Mouse (Mus musculus): Measurements from ENCODE around the gene Cfc1.
A peak's percentile ranks its signal among the peaks of the same experiment; 100 is the strongest.
"Not testable (repeated sequence)": the region's sequence is repeated elsewhere in the genome, so short reads cannot be mapped to it uniquely, and the experiment has no call there.

Gene Cfc1

DNA sequence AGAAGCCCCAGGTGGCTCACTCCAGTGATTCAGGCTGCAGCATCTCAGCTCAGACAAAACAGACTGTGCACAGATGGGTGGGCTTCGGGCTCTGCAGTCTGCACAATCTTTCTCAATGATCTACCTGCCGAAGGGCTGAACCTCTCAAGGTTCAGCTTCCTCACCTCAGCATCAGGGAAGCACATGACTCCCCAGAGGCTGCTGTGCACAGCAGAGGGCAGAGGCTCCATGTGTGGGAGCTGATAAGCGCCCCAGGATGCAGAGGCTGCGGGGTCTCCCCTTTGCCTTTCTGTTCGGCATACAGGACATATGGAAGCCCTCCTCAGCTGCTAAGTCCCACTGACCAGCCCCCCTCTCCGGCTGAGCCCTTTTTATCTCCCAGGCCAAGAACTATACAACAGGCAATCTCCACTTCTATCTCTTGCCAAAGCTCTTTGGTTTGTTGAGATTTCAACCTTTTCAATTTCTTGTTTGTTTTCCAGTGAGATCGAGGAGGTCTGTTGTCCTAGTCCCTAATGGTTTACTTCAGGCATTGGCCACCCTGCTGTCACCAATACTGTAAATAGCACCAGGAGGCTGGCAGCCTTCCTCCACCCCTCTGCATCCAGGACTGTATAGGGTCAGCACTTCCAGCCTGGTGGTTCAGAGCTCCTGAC lies at the start of gene Cfc1:
Gene Cfc1 (plus strand): TSS at position 606 of the 656 bp plus-strand sequence.
- not testable (repeated sequence) for DNase-seq

DNA sequence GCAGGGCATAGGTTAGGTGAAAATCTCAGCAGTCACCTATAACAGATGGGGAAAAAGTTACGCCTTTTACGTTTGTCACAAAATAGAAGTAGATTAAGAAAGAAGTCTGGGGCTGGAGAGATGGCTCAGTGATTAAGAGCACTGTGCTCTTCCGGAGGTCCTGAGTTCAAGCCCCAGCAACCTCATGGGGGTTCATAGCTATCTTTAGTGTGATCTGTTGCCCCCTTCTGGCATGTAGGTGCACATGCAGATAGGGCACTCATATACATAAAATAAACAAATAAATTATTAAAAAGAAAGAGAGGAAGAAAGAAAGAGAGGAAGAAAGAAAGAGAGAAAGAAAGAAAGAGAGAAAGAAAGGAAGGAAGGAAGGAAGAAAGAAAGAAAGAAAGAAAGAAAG lies 48.1 kb upstream of the Cfc1 start:
- DNase-seq = no peak

DNA sequence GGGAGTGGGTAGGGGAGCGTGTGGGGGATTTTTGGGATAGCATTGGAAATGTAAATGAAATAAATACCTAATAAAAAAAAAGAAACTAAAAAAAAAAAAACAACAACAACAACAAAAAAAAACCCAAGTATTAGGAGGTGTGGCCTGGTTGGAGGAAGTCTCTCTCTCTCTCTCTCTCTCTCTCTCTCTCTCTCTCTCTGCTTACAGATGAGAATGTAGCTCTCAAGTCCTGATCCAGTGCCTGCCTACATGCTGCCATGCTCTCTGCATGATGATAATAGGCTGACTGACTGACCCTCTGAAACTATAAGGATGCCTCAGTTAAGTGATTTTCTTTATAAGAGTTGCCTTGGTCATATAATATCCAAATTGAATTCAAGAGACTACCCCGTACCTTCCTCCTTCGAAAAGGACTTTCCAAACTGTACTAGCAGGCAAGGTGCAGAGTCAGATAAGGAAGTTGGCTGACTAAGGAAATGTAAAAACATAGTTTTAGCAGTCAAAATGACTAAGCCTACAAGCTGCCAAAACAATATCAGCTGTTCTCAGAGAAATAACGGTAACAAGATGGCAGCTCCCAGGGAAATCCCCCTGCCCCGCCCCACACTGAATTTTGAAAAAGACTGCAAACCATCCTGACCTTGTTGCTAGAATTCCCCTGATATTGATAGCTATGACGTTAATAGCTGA lies 45.5 kb upstream of the Cfc1 start:
- DNase-seq = no peak

DNA sequence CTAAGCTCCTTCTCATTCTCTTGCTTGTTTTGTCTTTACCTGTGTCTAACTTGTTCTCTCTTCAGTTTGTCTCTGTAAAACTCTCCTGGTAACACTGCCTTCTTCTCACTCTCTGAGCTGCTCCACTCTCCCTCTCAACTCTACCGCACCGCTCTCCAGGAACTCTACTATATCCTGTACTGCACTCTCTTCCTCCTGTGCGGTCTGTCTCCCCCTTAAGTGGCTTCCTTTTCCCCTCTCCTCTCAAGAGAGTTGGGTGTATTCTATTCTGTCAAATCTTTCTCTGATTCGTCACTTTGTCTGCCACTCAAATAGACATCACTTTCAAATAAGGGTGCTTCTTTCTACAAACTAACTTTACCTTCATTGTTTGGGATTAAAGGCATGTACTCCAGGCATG lies 44.0 kb upstream of the Cfc1 start:
- no peak for DNase-seq

DNA sequence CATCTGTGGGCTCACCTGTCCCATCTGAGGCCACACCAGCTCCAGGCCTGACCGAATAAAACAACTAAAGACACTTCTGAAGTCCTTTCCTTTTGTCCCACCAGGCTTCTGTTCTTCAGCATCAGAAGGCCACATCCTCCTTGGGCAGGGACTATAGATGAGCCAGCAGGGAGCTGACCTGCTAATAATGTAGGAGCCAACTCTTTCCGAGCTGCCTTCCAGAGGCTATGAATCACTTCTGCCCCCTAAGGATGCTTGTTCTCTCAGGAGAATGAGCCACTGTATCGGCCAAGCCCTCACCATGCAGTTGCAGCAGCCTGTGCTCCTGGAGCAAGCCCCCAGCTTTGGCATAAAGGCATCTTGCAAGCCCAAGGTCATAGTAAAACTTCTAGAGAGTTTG lies 32.5 kb upstream of the Cfc1 start:
- no peak for DNase-seq

DNA sequence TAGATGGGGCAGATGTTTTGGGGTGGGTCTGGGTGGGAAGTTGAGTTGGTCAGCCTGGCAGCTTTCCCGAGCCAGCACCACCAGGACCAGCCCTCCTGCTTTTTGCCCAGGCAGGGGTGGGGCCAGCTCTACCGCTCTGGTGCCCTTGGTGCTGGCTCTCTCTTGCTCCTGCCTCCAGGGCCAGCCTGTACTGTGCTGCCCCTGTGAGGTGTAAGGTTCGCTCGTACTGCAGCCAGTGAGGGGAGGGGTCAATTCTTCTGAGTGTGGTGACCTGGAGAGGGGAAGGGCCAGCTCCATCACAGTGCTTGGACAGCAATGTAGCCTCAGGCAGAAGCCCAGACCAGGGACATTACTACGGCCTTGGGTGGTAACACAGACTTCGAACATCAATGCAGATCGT lies 30.1 kb upstream of the Cfc1 start:
- DNase-seq = no peak

DNA sequence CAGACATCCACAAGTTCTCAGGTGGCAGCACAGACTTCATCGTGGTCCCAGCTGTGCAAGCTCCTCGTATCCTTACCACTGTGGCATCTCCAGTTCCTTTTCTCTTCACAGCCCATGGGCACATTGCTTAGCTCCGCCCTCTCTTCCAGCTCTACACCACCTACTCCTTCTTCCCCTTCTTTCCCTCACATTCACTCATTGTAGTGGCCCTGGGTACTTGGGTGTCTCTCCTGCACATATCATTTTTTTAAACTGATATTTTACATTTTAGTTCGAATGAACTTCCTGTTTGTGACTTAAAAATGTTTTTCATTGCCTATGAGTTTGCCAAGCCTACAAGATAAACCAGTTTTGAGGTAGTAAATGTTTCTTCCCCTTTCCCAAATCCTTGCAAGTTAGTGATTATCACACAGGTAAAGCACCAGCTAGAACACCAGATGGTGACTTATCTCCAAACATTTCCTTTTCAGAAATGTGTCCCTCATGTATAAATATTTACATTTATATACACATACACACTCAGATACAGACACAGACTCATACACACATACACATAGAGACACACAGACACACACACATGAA lies 29.4 kb upstream of the Cfc1 start:
- no peak for DNase-seq

DNA sequence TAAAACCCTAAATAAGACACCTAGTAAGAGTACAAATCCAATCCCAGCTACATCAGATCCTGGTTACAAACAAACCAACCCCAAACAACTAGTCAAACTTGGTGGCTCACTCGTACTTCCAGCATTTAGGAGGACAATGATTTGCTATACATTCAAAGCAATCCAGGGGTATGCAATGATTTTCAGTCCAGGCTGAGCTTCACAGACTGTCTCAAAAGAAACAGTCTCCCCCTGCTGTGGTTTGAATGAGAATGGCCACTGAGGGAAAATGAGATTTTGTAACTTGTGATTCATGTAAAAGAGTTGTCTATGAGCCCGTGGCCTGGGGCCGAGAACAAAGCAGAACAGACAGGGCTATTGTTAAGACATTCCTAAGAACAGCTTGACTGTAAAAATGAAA lies 27.5 kb upstream of the Cfc1 start:
- DNase-seq = no peak

DNA sequence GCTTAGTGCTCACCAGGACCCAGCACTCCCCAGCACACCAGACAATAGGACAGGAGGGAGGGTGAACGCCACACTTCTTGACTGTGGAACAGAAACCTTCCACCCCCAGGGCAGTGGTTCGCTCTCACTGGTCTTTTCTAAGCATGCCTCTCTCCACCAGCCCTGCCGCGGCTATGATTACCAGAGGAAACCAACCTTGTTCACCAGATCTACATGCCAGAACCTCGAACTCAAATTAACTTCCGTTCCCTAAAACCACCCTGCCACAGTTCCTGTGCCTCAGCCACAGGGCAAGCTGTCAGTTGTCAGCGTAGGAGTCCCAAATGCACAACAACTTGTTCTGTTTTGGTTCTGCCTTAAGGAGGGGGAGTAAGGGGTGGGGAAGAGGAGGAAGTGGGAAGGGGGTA lies 24.9 kb upstream of the Cfc1 start:
- no peak for DNase-seq

DNA sequence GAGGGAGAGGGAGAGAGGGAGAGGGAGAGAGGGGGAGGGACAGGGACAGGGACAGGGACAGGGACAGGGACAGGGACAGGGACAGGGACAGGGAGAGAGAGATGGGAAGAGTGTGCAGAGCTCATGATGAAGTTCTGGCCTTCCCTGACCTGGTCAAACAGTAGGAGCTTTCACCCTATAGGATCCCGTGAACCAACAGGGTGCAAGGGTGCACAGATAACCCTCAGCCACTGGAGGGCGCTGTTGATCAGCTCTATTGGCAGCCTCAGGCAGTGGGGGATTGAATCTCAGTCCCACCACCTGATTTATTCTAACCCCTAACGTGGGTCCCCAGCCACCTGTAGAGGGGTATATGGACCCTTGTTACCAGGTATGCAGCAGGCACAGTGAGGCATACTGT lies 24.4 kb upstream of the Cfc1 start:
- peak; percentile 82 for DNase-seq

DNA sequence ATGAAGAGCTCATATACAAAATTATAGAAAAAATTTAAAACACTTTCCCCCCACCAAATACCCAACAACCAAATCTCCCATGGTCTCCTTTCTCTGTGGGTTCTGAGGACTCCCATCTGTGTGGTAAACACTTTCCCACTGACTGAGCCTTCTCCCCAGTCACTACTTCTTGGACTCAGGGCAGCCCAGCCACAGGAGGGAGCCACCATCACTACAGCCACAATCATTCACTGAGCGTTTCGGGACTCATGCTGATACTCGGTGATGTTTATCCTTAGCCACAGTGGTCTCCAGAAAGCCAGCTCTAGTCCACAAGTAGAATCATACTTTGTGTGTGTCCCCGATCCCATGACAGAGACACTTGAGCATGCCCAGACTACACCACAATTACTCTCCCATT lies 22.4 kb upstream of the Cfc1 start:
- DNase-seq = no peak

DNA sequence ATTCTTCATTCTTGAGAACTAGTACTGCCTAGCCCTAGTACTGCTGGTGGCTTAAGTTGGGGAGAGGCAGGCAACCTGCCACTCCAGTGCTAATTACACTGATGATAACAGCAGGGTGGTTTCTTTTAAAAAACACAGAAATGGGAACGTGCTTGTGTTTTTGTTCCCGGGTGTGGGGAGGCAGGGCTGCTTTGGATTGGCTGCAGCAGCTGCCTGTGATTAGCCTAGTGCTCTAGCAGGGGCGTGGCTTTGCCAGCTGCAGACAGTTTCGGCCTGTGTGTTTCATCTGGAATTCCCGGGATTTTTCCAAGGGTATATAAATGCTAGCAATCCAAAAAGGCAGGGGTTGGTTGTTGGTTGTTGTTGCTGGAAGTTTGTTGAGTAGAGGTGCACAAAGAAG lies 18.9 kb upstream of the Cfc1 start:
- no peak for DNase-seq

DNA sequence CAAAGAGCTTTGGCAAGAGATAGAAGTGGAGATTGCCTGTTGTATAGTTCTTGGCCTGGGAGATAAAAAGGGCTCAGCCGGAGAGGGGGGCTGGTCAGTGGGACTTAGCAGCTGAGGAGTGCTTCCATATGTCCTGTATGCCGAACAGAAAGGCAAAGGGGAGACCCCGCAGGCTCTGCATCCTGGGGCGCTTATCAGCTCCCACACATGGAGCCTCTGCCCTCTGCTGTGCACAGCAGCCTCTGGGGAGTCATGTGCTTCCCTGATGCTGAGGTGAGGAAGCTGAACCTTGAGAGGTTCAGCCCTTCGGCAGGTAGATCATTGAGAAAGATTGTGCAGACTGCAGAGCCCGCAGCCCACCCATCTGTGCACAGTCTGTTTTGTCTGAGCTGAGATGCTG lies 18.2 kb upstream of the Cfc1 start:
- DNase-seq = not testable (repeated sequence)

DNA sequence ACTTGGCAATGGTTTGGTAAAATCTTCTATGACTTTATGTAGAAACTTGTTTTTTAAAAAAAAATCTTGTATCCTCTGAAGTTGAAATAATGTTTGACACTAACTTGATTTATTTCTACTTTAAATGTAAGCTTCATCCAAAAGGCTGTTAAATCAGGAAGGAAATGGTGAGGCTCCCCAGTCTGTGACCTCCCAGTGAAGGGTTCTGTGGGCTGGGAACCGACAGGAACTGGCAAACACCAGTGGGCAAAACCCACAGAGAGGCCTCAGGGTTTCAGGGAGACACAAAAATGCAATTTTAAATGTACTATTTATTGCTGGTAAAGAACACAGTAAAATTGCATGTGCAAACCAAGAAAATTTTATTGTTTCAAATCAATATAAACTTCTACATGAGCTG lies 17.7 kb upstream of the Cfc1 start:
- DNase-seq = not testable (repeated sequence)

DNA sequence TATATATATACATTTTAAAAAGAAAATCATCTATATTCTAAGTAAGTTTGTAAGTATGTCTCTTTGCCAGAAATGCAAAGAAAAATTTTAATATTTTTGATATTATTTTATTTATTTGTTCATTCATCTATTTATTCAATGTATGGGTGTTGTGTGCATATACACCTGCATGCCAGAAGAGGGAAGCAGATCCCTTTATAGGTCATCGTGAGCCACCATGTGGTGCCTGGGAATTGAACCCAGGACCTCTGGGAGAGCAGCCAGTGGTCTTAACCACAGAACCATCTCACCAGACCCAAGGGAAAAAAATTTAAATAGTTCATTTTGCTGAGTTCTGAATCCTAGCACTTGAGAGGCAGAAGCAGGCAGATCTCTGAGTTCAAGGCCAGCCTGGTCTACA lies 17.2 kb upstream of the Cfc1 start:
- no peak for DNase-seq

DNA sequence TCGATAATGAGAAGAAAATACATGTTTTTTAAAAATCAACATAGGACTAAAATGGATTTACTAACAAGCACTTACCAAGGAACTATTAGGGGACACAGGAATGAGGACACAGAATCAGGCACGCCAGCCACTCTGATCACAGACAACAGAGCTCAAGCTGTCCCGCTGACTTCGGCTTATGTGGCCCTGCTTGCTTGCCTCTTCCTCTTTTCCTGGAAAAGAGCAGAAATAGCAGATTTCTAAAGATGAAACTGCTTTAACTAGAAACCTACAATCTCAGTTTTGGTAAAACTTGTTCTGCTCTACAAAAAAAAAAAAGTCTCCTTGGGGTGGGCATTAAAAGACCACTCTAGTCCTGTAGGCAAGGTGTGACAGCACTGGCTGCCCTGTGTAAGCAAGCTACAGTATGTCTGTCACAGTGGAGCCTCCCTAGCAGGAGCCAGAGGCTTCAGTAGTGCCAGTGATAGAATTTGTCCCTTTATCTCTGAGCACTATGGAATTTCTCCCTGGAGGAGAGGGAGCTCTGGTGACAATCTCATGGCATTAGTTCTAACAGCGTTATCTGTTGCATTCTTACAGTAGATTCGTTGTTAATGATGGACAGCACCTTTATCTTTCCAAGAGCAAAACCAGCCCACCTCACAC lies 13.1 kb upstream of the Cfc1 start:
- peak; percentile 64 for DNase-seq

DNA sequence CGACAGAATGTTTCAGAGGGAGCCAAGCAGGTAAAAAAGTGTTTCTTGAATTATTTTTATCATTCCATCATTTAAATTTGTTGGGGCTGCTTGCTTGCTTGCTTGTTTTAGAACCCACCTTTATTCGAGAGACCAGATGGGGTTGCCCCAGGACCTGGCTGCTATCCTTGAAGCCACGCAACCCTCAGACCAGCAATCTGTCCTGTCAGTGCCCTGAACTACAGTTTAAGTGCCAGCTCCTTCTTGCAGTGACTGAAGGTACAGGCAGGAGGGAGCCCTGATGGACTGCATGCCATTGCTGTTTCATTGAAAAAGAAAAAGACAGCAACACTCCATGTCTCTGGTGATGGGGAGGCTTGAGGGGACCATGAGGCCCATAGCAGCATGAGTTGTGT lies 12.6 kb upstream of the Cfc1 start:
- peak; percentile 89 for DNase-seq

DNA sequence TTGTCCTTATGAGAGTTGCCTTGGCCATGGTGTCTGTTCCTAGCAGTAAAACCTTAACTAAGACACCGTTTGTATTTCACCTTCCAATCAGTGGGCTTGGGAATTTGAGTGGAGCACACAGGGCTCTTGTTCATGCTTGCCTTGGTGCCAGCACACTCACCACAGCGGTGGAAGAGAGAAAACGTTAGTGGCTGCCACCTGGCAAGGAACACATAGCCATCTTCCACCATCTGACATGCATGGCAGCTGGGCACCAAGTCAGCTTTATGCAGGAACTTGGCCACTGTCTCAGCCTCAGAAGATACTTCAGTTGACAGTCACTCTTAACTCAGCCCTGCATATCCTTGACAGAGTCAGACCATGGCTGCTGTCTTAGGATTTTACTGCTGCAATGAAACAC lies 11.8 kb upstream of the Cfc1 start:
- DNase-seq = peak; percentile 47

DNA sequence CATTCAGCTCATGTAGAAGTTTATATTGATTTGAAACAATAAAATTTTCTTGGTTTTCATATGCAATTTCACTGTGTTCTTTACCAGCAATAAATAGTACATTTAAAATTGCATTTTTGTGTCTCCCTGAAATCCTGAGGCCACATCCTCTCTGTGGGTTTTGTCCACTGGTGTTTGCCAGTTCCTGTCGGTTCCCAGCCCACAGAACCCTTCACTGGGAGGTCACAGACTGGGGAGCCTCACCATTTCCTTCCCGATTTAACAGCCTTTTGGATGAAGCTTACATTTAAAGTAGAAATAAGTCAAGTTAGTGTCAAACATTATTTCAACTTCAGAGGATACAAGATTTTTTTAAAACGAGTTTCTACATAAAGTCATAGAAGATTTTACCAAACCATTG lies 874 bp upstream of the Cfc1 start:
- not testable (repeated sequence) for DNase-seq

DNA sequence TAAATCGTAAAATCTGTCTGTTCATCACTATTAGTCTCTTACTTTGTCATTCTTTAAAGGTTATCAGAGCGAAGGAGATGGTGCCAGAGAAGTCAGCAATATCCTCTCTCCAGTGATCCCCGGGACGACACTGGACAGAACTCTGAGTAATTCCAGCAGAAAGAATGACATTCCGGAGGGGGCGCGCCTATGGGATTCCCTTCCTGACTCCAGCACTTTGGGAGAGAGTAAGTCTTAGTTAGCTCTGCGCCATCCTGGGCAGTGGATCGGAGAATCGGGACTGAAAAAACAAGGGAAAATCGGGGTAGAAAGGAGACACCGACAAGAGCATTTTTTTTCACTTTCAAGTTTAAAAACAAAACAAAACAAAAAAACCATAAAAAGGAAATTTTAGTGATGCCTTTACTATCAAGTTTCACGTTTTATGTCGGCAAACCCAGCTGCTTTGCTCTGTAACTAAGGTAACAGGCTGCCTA lies 881 bp downstream of the Cfc1 start:
- no peak for DNase-seq

DNA sequence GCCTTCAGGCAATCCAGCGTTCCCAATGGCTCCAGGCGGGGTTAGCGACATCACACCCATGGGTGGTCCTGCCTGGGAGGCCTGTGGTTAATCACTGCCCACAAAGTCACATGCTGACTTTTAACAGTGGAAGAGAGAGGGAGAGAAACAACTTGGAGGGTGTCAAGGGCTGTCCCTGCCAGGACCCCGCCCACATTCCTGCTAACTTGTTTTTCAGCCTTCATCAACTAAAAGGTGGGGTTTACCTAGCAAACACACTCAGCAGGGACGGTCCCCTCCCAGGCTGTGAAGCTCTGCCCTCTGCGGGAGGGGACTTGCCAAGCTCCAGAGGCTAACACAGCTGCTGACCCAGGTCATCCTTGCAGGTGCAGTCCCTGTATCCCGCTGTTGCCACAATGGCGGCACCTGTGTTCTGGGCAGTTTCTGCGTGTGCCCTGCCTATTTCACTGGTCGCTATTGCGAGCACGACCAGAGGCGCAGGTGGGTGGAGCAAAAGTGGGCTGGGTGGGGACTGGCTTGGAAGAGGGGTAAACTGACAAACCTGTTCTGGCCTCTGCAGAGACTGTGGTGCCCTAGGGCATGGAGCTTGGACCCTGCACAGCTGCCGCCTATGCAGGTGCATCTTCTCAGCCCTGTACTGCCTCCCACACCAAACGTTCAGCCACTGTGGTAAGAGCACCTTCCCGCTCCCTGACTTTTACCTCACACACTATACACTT lies 1.5 kb downstream of the Cfc1 start:
- DNase-seq = no peak

DNA sequence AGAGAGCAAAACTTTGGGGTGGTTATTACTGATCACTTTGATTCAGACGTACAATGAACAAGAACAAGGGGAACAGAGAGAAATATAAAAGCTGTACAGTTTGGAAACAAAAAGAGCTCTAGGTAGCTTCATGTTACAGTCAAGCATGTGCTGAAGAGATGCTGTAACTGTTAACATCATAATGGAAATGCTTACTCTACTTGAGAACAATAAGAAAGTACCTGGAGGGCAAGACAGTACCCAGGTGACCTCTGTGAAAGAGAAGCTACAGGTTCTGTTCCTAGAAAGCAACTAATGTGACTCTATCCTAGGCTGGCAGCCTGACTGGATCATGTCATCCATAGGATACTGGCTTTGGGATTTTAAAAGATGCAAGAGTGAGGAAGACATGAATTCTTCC lies 11.6 kb downstream of the Cfc1 start:
- no peak for DNase-seq

DNA sequence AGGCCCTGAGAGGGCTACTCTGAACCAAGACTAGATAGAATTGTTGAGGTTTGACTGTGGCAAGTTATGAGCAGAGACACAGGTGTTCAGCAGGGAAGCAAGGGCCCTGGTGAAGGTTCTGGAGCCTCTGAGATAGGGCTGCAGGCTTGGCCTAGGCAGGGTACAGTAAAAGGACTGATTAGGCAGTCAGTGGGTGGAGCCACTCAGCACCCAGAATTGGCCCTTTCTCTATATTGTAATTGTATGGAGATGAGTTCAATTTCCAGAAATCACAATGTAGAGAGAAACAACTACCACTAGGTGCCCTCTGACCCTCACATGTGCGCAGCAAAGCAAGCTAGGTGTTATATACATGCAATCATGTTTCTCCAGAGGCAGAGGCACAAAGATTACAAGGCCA lies 18.2 kb downstream of the Cfc1 start:
- no peak for DNase-seq
